In the genomic region with DNA sequence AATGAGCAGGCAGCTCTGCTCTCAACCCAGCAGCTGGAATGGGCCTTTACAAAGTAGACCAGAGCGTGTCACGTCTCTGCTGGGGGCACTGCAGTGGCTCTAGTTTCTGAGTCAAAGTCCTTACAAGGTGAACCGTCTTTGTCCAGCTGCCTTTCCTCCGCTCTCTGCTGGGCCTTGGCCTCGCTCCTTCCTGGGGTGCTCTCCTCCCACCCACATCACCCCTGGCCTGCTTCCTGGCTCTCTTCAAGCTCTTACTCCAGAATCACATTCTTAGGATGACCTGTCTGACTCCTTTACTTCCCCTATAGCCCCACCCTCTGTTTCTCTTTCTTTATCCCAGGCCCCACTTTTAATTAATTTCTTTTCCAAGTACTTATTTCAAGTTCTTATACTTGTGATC, we compare ENCODE assay signal across 14 mouse cellular contexts.
"Had no signal": no experiment of that assay in that cellular context is flagged by ENCODE, and none has a peak within 500 bp of the region (broad histone marks: within the 10 kb centered on the region; RNA-seq: fewer than 3 reads in every experiment).

No protein-coding gene starts in this region.

- H3K9me3 ChIP-seq: limb, embryonic 15.5 days; liver, embryonic 12.5 days; lung, embryonic 15.5 days; midbrain, embryonic 10.5 days; neural tube, embryonic 15.5 days had no signal

- H3K4me2 ChIP-seq: limb, embryonic 15.5 days; liver, embryonic 12.5 days; lung, embryonic 15.5 days; neural tube, embryonic 15.5 days had no signal

- ATAC-seq: hindbrain, embryonic 16.5 days; inflammation-experienced regulatory T-cells, adult 6 months; intestine, postnatal 0 days; liver, embryonic 12.5 days had no signal

- H3K4me3 ChIP-seq: left cerebral cortex, adult 2 months; limb, embryonic 15.5 days; liver, embryonic 12.5 days; lung, embryonic 15.5 days; midbrain, embryonic 10.5 days; myocyte; neural tube, embryonic 15.5 days had no signal

- H3K27me3 ChIP-seq: limb, embryonic 15.5 days; liver, embryonic 12.5 days; lung, embryonic 15.5 days; neural tube, embryonic 15.5 days had no signal

- H3K9ac ChIP-seq: limb, embryonic 15.5 days; liver, embryonic 12.5 days; lung, embryonic 15.5 days; neural tube, embryonic 15.5 days had no signal

- H3K36me3 ChIP-seq: limb, embryonic 15.5 days; liver, embryonic 12.5 days; lung, embryonic 15.5 days; midbrain, embryonic 10.5 days; neural tube, embryonic 15.5 days had no signal

- DNase-seq: midbrain, embryonic 14.5 days; right cerebral cortex, adult 18-20 months; right cerebral cortex, postnatal 25 days; thymus, postnatal 36 days had no signal

- H3K27ac ChIP-seq: left cerebral cortex, adult 2 months; limb, embryonic 15.5 days; liver, embryonic 12.5 days; lung, embryonic 15.5 days; midbrain, embryonic 10.5 days; neural tube, embryonic 15.5 days had no signal
